Mouse (Mus musculus): ENCODE measurements at regions not wholly inside any gene's neighbourhood (a gene's known extent, or its start where the extent isn't known, plus 50 kb on each side); places are given as distances from the start of the nearest gene placed in this dataset.
A peak's percentile ranks its signal among the peaks of the same experiment; 100 is the strongest.

DNA sequence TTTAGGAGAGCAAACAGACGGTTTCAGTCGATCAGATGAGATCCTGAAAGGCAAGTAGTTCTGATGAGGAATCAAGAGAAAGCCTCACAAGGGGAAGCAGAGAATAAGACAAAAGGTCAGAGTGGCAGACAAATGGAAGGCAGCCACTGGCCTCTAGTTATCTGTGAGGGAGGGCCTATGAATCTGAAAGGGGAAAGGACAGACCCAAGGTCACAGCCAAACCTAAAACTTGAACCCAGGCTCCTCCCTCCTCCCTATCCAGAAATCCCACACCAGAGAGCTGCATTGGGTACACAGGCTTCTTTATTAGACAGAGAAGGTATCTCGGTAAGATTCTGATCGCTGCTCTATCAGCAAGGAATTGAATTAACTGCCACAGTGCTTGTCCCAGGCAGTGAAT lies 476.0 kb downstream of the Prss52 start:
- WGBS: 59% methylated on average over 4 of the region's 4 CpGs
- H3K36me3 ChIP-seq (ENCODE audit: control insufficient read depth, insufficient read depth, low read length): no peaks in the 10 kb centered on the region
- no peak overlapping the region for H3K4me2 ChIP-seq (ENCODE audit: low read length)
- no peak overlapping the region for H3K9ac ChIP-seq (ENCODE audit: low read length)
- H3K4me1 ChIP-seq (ENCODE audit: control insufficient read depth in 2 of 2, insufficient read depth in 2 of 2, low read length in 2 of 2): no peaks in the 10 kb centered on the region
- H3K27ac ChIP-seq (replicated peaks in 1 of 2; ENCODE audit: control insufficient read depth in 1 of 2, insufficient read depth in 1 of 2, low read depth in 2 of 2, low read length in 2 of 2): no peak overlapping the region
- peaks cover 60% of the 10 kb centered on the region for H3K27me3 ChIP-seq (ENCODE audit: control insufficient read depth, insufficient read depth, low read length)
- no peak overlapping the region for H3K4me3 ChIP-seq (ENCODE audit: control insufficient read depth in 1 of 2, insufficient read depth in 1 of 2, low read depth in 1 of 2, low read length in 2 of 2)
- ATAC-seq (ENCODE audit: insufficient number of reproducible peaks, insufficient read depth, low FRiP score, low read depth): no peak
- H3K9me3 ChIP-seq (ENCODE audit: control insufficient read depth, low read length): no peaks in the 10 kb centered on the region

- WGBS: 43% methylated on average over 6 of the region's 6 CpGs
- Histone ChIP-seq H3K9me3 (ENCODE audit: control insufficient read depth, low read length) (no peaks in the 10 kb centered on the region), H3K27ac (replicated peaks in 1 of 2; ENCODE audit: control insufficient read depth in 1 of 2, insufficient read depth in 1 of 2, low read depth in 2 of 2, low read length in 2 of 2) (no peak overlapping the region), H3K4me1 (ENCODE audit: control insufficient read depth in 2 of 2, insufficient read depth in 2 of 2, low read length in 2 of 2) (no peaks in the 10 kb centered on the region), H3K4me2 (ENCODE audit: low read length) (no peak overlapping the region), H3K4me3 (ENCODE audit: control insufficient read depth in 1 of 2, insufficient read depth in 1 of 2, low read depth in 1 of 2, low read length in 2 of 2) (no peak overlapping the region), H3K9ac (ENCODE audit: low read length) (no peak overlapping the region), H3K27me3 (ENCODE audit: control insufficient read depth, insufficient read depth, low read length) (peaks cover 66% of the 10 kb centered on the region), H3K36me3 (ENCODE audit: control insufficient read depth, insufficient read depth, low read length) (no peaks in the 10 kb centered on the region)
- ATAC-seq (ENCODE audit: insufficient number of reproducible peaks, insufficient read depth, low FRiP score, low read depth): no peak
These were observed 476.8 kb downstream of the Prss52 start for GRCm38 (mm10) chr14:64580862-64581261.

DNA sequence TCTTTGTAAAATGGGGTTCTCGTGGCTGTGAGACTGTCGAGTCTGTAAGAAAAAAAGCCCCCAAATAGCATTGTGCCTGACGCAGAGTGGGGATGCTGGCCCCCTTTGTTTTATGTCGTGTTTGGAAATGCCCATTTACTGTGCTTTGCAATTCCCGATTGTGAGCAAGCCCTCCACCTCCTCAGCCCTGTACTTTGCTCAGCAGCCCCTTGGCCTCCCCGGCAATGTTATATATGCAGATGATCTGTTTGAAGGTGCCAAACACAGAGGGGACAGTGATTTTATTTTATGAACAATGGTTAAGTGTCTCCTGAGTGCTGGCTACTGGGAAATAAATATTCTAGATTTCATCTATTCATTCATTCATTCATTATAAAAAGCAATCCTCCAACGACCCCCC lies 477.6 kb downstream of the Prss52 start:
- H3K4me1 ChIP-seq (ENCODE audit: control insufficient read depth in 2 of 2, insufficient read depth in 2 of 2, low read length in 2 of 2): no peaks in the 10 kb centered on the region
- no peak overlapping the region for H3K27ac ChIP-seq (replicated peaks in 1 of 2; ENCODE audit: control insufficient read depth in 1 of 2, insufficient read depth in 1 of 2, low read depth in 2 of 2, low read length in 2 of 2)
- H3K4me2 ChIP-seq (ENCODE audit: low read length): no peak overlapping the region
- no peak for ATAC-seq (ENCODE audit: insufficient number of reproducible peaks, insufficient read depth, low FRiP score, low read depth)
- no peaks in the 10 kb centered on the region for H3K36me3 ChIP-seq (ENCODE audit: control insufficient read depth, insufficient read depth, low read length)
- WGBS: 32% methylated on average over 7 of the region's 7 CpGs
- H3K27me3 ChIP-seq (ENCODE audit: control insufficient read depth, insufficient read depth, low read length): peaks cover 75% of the 10 kb centered on the region
- no peak overlapping the region for H3K9ac ChIP-seq (ENCODE audit: low read length)
- no peaks in the 10 kb centered on the region for H3K9me3 ChIP-seq (ENCODE audit: control insufficient read depth, low read length)
- H3K4me3 ChIP-seq (ENCODE audit: control insufficient read depth in 1 of 2, insufficient read depth in 1 of 2, low read depth in 1 of 2, low read length in 2 of 2): no peak overlapping the region

DNA sequence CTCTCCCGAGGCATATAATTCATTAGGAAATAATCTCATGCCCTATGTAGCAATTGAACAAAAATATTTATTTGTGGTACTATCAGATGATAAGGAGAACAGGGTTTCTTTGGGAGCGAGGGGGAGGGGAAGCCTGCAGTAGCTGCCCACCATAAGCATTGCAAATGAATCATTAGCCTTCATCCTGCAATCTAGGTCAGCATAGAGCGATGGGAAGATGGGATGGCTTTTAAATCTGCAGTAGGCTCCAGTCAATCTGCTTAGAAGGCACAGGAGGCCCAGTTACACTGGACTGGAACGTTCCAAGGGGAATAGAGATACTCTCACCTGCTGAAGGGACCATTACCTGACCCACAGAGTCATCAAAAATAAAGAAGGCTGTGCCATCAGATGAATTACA lies 478.7 kb downstream of the Prss52 start:
- Histone ChIP-seq H3K4me1 (ENCODE audit: control insufficient read depth in 2 of 2, insufficient read depth in 2 of 2, low read length in 2 of 2) (peaks cover 3 to 11% of the 10 kb centered on the region in 2 experiments; a peak in 2 of 4 replicates), H3K36me3 (ENCODE audit: control insufficient read depth, insufficient read depth, low read length) (no peaks in the 10 kb centered on the region), H3K9me3 (ENCODE audit: control insufficient read depth, low read length) (no peaks in the 10 kb centered on the region), H3K4me2 (ENCODE audit: low read length) (no peak overlapping the region), H3K27me3 (ENCODE audit: control insufficient read depth, insufficient read depth, low read length) (peaks cover 86% of the 10 kb centered on the region), H3K27ac (replicated peaks in 1 of 2; ENCODE audit: control insufficient read depth in 1 of 2, insufficient read depth in 1 of 2, low read depth in 2 of 2, low read length in 2 of 2) (no peak overlapping the region), H3K4me3 (ENCODE audit: control insufficient read depth in 1 of 2, insufficient read depth in 1 of 2, low read depth in 1 of 2, low read length in 2 of 2) (no peak overlapping the region), H3K9ac (ENCODE audit: low read length) (no peak overlapping the region)
- 34% methylated on average over 4 of the region's 4 CpGs for WGBS
- no peak for ATAC-seq (ENCODE audit: insufficient number of reproducible peaks, insufficient read depth, low FRiP score, low read depth)

GRCm38 (mm10) chr14:64584221-64584620 lies 480.1 kb downstream of the Prss52 start:
- WGBS: 53% methylated on average over 5 of the region's 5 CpGs
- no peak overlapping the region for H3K4me3 ChIP-seq (ENCODE audit: control insufficient read depth in 1 of 2, insufficient read depth in 1 of 2, low read depth in 1 of 2, low read length in 2 of 2)
- no peaks in the 10 kb centered on the region for H3K36me3 ChIP-seq (ENCODE audit: control insufficient read depth, insufficient read depth, low read length)
- peaks cover 5 to 12% of the 10 kb centered on the region in 2 experiments; a peak in 2 of 4 replicates for H3K4me1 ChIP-seq (ENCODE audit: control insufficient read depth in 2 of 2, insufficient read depth in 2 of 2, low read length in 2 of 2)
- no peak for ATAC-seq (ENCODE audit: insufficient number of reproducible peaks, insufficient read depth, low FRiP score, low read depth)
- H3K9ac ChIP-seq (ENCODE audit: low read length): no peak overlapping the region
- no peak overlapping the region for H3K4me2 ChIP-seq (ENCODE audit: low read length)
- H3K27me3 ChIP-seq (ENCODE audit: control insufficient read depth, insufficient read depth, low read length): peaks cover 95% of the 10 kb centered on the region
- H3K27ac ChIP-seq (replicated peaks in 1 of 2; ENCODE audit: control insufficient read depth in 1 of 2, insufficient read depth in 1 of 2, low read depth in 2 of 2, low read length in 2 of 2): no peak overlapping the region
- H3K9me3 ChIP-seq (ENCODE audit: control insufficient read depth, low read length): no peaks in the 10 kb centered on the region

DNA sequence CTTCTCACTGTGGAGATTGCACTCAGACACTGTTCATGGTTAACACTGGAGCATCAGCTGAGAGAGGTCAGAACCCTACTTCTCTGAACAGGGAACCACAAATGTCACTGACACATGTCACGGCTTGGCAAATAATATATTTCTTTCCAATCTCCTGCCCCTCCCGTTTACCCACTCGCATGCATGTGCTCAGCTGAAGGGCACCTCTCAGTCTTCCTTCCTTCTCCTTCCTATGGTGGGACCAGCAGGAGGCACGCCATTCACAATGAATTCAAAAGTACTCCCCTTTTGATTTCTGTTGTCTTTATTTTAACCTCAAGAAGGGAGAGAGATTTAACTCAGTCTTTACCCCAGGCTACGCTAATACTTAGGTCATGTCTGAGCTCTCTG lies 481.0 kb downstream of the Prss52 start:
- Histone ChIP-seq H3K9me3 (ENCODE audit: control insufficient read depth, low read length) (no peaks in the 10 kb centered on the region), H3K27ac (replicated peaks in 1 of 2; ENCODE audit: control insufficient read depth in 1 of 2, insufficient read depth in 1 of 2, low read depth in 2 of 2, low read length in 2 of 2) (no peak overlapping the region), H3K36me3 (ENCODE audit: control insufficient read depth, insufficient read depth, low read length) (no peaks in the 10 kb centered on the region), H3K4me1 (ENCODE audit: control insufficient read depth in 2 of 2, insufficient read depth in 2 of 2, low read length in 2 of 2) (peaks cover 8 to 17% of the 10 kb centered on the region in 2 experiments; a peak in 3 of 4 replicates), H3K9ac (ENCODE audit: low read length) (no peak overlapping the region), H3K4me3 (ENCODE audit: control insufficient read depth in 1 of 2, insufficient read depth in 1 of 2, low read depth in 1 of 2, low read length in 2 of 2) (no peak overlapping the region), H3K27me3 (ENCODE audit: control insufficient read depth, insufficient read depth, low read length) (peaks cover 95% of the 10 kb centered on the region), H3K4me2 (ENCODE audit: low read length) (no peak overlapping the region)
- no peak for ATAC-seq (ENCODE audit: insufficient number of reproducible peaks, insufficient read depth, low FRiP score, low read depth)
- 16% methylated on average over 5 of the region's 5 CpGs for WGBS

DNA sequence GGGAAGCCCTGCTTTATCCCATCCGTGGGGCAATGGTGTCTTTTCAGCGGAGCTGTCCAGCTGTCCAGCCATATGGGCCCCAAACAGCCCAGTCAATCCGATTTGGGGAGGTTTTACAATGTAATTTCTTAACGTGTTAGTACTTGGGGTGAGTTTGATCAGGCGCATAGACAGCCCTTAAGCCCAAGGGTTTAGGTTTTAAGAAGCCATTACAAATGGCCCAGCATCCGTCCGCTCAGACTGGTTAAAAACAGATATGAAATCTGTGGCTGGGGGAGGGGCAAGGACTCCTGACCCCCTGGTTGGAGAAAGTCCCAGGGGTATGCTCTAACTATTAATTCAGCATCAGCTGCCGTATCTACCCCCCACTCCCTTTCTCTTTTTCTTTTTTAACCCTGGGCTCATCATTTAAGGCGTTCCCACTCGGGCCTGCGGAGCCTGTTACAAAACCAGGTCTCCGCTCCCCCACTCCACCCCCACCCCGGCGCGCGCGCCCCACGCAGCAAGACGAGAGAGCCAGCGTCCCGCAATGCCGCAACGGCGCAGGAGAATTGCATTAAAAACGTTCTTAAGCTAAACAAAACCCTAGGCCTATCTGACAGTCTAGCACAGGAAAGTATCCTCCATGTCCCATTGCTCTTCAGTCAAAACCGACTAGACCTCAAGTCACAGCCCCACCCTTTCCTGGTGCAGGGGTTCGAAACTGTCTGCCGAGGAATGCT lies 481.5 kb downstream of the Prss52 start:
- H3K27ac ChIP-seq (replicated peaks in 1 of 2; ENCODE audit: control insufficient read depth in 1 of 2, insufficient read depth in 1 of 2, low read depth in 2 of 2, low read length in 2 of 2): no peak overlapping the region
- no peak overlapping the region for H3K4me3 ChIP-seq (ENCODE audit: control insufficient read depth in 1 of 2, insufficient read depth in 1 of 2, low read depth in 1 of 2, low read length in 2 of 2)
- no peaks in the 10 kb centered on the region for H3K36me3 ChIP-seq (ENCODE audit: control insufficient read depth, insufficient read depth, low read length)
- 6% methylated on average over 28 of the region's 28 CpGs for WGBS
- peaks cover 10 to 20% of the 10 kb centered on the region in 2 experiments; a peak in 3 of 4 replicates for H3K4me1 ChIP-seq (ENCODE audit: control insufficient read depth in 2 of 2, insufficient read depth in 2 of 2, low read length in 2 of 2)
- H3K27me3 ChIP-seq (ENCODE audit: control insufficient read depth, insufficient read depth, low read length): peaks cover 97% of the 10 kb centered on the region
- H3K9ac ChIP-seq (ENCODE audit: low read length): no peak overlapping the region
- no peaks in the 10 kb centered on the region for H3K9me3 ChIP-seq (ENCODE audit: control insufficient read depth, low read length)
- H3K4me2 ChIP-seq (ENCODE audit: low read length): no peak overlapping the region
- ATAC-seq (ENCODE audit: insufficient number of reproducible peaks, insufficient read depth, low FRiP score, low read depth): no peak

DNA sequence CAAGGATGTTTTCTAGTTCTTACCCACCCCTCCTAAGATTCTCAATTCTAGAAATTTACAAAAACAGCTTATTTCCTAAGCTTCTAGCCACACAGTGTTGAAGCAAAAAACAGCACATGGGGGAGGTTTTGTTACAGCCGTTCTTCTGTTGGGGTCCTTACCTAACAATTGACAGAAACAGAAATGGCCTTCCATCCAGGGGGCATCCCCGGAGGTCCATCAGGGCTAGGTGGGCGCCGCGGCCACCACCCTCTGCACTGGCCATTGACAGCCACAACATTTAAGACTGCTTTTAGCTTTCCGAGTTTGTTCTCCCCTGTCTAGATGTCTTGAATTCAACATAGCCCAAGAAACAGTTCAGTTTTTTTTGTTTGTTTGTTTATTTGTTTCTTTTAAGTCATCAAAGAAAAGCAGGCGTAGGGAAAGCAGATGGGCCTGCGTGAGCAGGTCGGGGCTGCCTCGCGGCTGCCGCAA lies 482.3 kb downstream of the Prss52 start:
- WGBS: 4% methylated on average over 12 of the region's 12 CpGs
- H3K9ac ChIP-seq (ENCODE audit: low read length): no peak overlapping the region

More for the DNA sequence above, 482.3 kb downstream of the Prss52 start:
- Histone ChIP-seq H3K27ac (replicated peaks in 1 of 2; ENCODE audit: control insufficient read depth in 1 of 2, insufficient read depth in 1 of 2, low read depth in 2 of 2, low read length in 2 of 2) (no peak overlapping the region), H3K4me2 (ENCODE audit: low read length) (peak overlapping the region; percentile 91), H3K27me3 (ENCODE audit: control insufficient read depth, insufficient read depth, low read length) (peaks cover 97% of the 10 kb centered on the region), H3K4me3 (ENCODE audit: control insufficient read depth in 1 of 2, insufficient read depth in 1 of 2, low read depth in 1 of 2, low read length in 2 of 2) (peak overlapping the region in 1 of 2 experiments; percentile 53; a peak in 2 of 4 replicates), H3K4me1 (ENCODE audit: control insufficient read depth in 2 of 2, insufficient read depth in 2 of 2, low read length in 2 of 2) (peaks cover 10 to 23% of the 10 kb centered on the region in 2 experiments; a peak in 3 of 4 replicates), H3K9me3 (ENCODE audit: control insufficient read depth, low read length) (no peaks in the 10 kb centered on the region), H3K36me3 (ENCODE audit: control insufficient read depth, insufficient read depth, low read length) (no peaks in the 10 kb centered on the region)
- ATAC-seq (ENCODE audit: insufficient number of reproducible peaks, insufficient read depth, low FRiP score, low read depth): no peak

Data from heart, embryonic 14.5 days (tissue).